Mouse (Mus musculus) embryo, embryonic 9.5 days (tissue): ENCODE data around the gene Cbfa2t3.

ENCODE experiments used
- DNase-seq: peaks from one replicate; pipeline ENCODE4 v3.0.0-alpha.2; 2017; ENCODE audit errors: extremely low spot score

Gene Cbfa2t3

DNA sequence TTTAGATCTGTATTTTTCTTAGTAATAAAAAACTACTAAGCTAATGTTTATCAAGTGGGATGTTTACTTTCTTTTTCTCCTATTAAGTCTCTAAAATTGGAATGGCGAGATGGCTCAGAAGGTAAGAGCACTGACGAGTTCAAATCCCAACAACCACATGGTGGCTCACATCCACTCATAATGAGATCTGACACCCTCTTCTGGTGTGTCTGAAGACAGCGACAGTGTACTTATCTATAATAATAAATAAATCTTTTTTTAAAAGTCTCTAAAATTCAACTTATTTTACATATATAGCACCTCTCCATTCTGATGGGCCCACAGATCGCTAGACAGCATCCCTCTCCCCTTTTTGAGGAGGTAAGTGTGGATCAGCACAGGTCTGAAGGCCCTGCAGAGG, 88.7 kb downstream of the Cbfa2t3 start:
- no peak for DNase-seq

DNA sequence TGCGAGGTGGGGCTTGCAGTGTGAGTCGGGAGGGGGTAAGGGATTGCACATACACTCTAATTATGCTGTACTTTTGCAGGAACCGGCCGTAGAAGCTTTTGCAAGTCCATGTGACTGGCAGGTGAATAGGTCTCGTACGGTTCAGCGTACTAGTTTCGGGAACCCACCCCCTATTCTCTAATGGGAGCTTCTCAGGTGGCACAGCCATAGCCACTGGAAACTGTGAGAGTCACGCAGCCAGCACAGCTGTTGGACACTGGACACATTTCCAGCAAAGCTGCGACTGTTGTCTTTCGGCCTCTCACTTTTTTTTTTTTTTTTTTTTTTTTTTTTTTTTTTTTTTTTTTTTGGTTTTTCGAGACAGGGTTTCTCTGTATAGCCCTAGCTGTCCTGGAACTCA, 92.1 kb downstream of the Cbfa2t3 start:
- no peak for DNase-seq

DNA sequence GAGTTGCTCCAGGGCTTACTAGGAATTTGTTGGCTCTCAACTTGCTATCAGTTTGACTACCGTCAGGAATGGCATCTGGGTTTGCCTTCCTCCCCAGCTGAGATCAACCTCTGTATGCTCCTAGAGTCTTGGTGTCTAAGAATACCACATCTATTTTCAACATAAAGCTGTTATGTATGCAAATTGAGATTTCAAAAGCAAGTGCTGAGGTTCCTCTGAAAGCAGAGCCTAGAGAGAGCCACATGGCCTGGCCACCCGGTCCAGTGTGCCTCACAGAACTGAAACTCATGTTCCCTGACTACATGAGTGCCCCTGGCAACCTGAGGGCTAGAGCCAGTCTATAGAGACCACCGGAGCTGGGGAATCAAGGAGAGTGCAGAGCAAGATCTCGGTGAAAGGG, 93.5 kb downstream of the Cbfa2t3 start:
- no peak for DNase-seq

DNA sequence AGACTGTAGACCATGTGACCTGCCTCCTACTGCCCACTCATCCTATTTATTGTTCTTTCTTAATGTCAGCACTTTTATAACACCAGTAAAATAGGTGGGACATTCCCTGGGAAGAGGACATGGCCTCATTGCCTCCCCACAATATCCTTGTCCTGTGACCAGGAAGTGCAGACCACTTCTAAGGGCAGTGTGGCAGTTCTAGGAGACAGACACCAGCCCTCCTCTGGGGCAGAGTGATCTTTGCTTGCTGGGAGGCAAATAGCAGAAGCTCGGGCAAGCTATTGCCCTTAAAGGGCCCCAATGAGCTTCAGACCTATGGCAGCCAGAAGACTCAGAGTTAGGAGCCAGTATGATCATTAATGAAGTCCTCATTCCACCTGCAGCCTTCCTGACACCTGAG, 94.3 kb downstream of the Cbfa2t3 start:
- DNase-seq = no peak

- no peak for DNase-seq
Observed at GRCm38 (mm10) chr8:122600666-122601065, 98.2 kb downstream of the Cbfa2t3 start.

GRCm38 (mm10) chr8:122596031-122596430, 102.9 kb downstream of the Cbfa2t3 start:
- no peak for DNase-seq

DNA sequence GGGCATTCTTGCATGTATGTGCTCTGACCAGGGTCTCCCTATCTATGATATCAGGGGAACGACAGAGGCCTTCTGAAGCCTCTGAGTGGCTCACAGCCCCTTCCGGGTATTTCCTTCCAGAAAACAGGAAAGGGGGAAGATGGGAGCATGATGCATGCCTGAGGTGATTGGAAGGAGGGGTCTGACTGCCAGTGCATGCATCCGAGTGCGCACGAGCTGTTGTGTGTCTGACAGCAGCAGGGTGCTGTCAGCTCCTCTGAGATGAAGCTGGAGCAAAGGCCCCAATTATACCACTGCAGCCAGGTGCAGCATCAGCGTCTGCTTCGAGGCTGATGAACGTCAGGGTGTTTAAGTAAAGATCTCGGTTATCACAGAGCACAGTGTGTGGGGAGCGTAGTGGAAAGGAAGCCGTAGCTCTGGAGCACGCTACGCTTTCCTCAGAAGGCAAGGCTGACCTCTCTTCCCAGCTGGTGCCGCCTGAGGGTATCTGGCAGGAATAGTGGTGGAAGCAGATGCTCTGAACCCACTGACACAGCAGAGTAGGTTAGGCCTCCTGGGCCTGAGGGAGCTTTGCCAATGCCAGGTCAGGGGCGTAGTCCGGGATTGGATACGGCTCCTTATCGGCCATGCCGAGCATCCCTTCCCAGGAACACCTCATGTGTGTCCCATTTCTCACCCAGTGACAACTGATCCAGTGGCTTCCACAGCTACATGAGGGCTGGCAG, 105.0 kb downstream of the Cbfa2t3 start:
- no peak for DNase-seq

DNA sequence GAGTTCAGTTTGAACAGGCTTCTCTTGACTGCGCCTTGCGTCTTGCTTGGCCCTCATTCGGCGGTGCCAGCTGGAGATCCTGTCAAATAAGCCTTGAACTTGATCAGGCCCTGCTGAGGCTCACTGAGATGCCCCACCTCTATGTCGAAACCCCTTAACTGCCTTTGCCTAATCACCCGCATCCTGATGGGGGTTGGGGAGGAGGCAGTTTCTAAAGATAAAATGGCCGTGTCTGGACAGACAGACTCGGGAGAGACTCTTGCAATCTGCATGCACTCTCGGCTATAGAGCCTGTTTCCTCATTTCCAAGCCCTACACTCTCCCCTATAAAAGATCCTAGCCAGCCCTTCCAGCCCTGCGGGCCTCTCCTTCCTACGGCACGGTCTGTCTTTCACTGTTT, 105.7 kb downstream of the Cbfa2t3 start:
- no peak for DNase-seq

GRCm38 (mm10) chr8:122586749-122587148, 112.2 kb downstream of the Cbfa2t3 start:
- DNase-seq = no peak

GRCm38 (mm10) chr8:122586171-122586570, 112.7 kb downstream of the Cbfa2t3 start:
- DNase-seq = no peak

- no peak for DNase-seq
Observed at GRCm38 (mm10) chr8:122585411-122585891, 113.5 kb downstream of the Cbfa2t3 start.

- no peak for DNase-seq
Observed at GRCm38 (mm10) chr8:122584981-122585380, 113.9 kb downstream of the Cbfa2t3 start.

DNA sequence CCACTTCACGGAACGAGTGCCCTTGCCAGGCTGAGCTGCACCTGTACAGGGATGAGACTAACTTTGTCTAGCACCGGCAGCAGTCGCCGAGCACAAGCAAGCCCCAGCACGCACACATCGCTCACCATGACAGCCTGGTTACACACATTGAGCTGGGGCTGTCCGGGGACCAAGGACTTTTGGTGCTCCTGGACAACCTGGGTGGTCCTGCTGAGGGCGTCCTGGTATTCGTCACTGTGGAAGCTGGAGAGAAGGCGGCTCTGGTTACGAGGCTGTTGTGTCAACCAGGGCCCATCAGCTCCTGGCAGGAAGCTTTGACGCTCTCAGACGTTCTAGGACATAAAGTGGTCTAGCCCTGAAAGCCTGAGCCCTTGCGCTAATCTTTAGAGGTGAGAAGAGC, 118.0 kb downstream of the Cbfa2t3 start:
- DNase-seq = no peak

DNA sequence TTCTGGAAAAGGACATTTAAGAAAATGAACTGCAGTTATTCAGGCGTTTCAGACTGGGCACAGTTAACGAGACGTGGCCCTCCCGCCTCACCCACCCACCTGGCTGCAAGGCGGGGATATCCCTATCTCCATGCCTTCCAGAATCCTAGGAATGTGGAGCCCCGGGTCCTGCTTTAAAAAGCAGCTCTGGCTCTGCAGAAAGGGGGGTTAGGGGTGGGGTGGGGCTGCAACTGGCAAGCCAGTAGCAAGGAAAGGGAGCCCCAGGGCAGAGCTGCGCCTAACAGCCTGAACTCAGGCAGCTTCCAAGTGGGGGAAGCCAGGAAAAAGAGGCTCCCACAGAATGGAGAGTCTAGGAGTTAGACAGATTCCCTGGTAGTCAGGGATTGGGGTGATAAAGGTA, 119.7 kb downstream of the Cbfa2t3 start:
- DNase-seq = peak; percentile 40

- DNase-seq = no peak
Observed at GRCm38 (mm10) chr8:122577116-122577515, 121.8 kb downstream of the Cbfa2t3 start.

DNA sequence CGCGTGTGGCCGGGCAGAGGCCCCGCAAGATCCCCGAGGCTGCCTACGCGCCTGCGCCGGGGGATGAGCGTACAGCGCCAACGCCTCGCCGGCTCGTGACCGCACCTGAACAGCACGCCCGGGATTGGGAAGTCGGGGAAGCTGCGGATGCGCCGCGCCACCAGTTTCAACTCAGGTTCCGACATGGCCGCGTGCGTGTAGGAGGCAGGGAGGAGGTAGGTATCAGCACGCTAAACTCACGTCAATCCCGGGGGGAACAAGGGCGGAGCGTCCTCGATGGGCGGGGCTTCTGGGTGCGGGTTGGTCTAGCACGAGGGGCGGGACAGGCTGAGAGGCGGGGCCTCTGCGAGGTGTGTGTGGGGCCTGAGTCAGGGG, 122.3 kb downstream of the Cbfa2t3 start, which contains the start of gene Aprt:
TSS of gene Aprt (minus strand) at position 262 of the 375 bp plus-strand sequence.
- DNase-seq = peak; percentile 98

- peak; percentile 42 for DNase-seq
Observed at GRCm38 (mm10) chr8:122575735-122576647, 122.9 kb downstream of the Cbfa2t3 start.

DNA sequence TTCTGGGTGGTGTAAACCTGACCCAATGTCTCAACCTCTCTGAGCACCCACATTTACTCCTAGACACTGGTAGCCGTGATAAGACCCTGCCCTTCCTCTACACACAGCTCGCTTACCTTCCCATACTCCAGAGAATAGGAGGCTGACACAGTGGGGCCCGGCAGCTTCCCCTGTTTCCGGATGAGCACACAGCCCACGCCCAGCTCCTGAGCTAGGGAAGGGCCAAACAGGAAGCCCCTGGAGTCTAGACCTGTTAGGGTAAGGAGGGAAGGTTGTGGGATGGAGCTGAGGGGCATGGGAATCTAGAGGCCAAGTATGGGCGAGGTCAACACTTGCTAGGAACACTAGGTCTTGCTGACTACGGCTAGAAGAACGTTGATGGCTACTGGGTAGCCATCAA, 123.6 kb downstream of the Cbfa2t3 start:
- no peak for DNase-seq
